Mouse (Mus musculus) heart, embryonic 14.5 days (tissue): Measurements from ENCODE around the gene Mpp6. TPM values are rescaled to one million over a fixed set of nuclear protein-coding genes. Genes with fewer than 3 reads are reported as not detected.

Experiments
- ATAC-seq: fragments of 200-750 bp; cut with Nextera tagmentation; 2 replicates; pipeline ENCODE4 v1.8.0; 2017; ENCODE audit warnings: low read depth, moderate TSS enrichment; ENCODE audit not compliant: insufficient number of reproducible peaks, insufficient read depth, low FRiP score
- H3K27ac ChIP-seq, 2 experiments: fragments of 200-500 bp in 1 of 2; fragments of 300-500 bp in 1 of 2; sonication (generic) in 1 of 2; replicated peaks in 1 of 2; 2 replicates each; pipeline ENCODE4 v1.5.1; 2012 to 2014; ENCODE audit warnings: low read depth in 2 of 2, low read length in 2 of 2, control low read depth in 1 of 2, mild to moderate bottlenecking in 1 of 2, mixed read lengths in 1 of 2; ENCODE audit not compliant: control insufficient read depth in 1 of 2, insufficient read depth in 1 of 2
- H3K27me3 ChIP-seq: fragments of 300-500 bp; sonication (generic); 2 replicates; pipeline ENCODE4 v1.6.1; 2014; ENCODE audit warnings: mild to moderate bottlenecking, low read length, control low read depth; ENCODE audit not compliant: control insufficient read depth, insufficient read depth
- H3K36me3 ChIP-seq: fragments of 300-500 bp; sonication (generic); 2 replicates; pipeline ENCODE4 v1.6.1; 2014; ENCODE audit warnings: mild to moderate bottlenecking, control low read depth, low read length, mixed read lengths; ENCODE audit not compliant: control insufficient read depth, insufficient read depth
- H3K4me1 ChIP-seq, 2 experiments: fragments of 200-500 bp in 1 of 2; fragments of 300-500 bp in 1 of 2; sonication (generic) in 1 of 2; 2 replicates each; pipeline ENCODE4 v1.6.1; 2012 to 2014; ENCODE audit warnings: low read length in 2 of 2, control low read depth in 1 of 2, mixed read lengths in 1 of 2; ENCODE audit not compliant: control insufficient read depth in 2 of 2, insufficient read depth in 2 of 2
- H3K4me2 ChIP-seq: fragments of 300-500 bp; sonication (generic); 2 replicates; pipeline ENCODE4 v1.6.1; 2014; ENCODE audit warnings: mild to moderate bottlenecking, low read length
- H3K4me3 ChIP-seq, 2 experiments: fragments of 200-500 bp in 1 of 2; fragments of 300-500 bp in 1 of 2; sonication (generic) in 1 of 2; 2 replicates each; pipeline ENCODE4 v1.5.1; 2012 to 2014; ENCODE audit warnings: low read length in 2 of 2, mild to moderate bottlenecking in 2 of 2, control low read depth in 1 of 2, low read depth in 1 of 2, moderate library complexity in 1 of 2; ENCODE audit not compliant: control insufficient read depth in 1 of 2, insufficient read depth in 1 of 2
- H3K9ac ChIP-seq: fragments of 300-500 bp; sonication (generic); 2 replicates; pipeline ENCODE4 v1.6.1; 2014; ENCODE audit warnings: mild to moderate bottlenecking, low read length
- H3K9me3 ChIP-seq: fragments of 300-500 bp; sonication (generic); 2 replicates; pipeline ENCODE4 v1.6.1; 2016; ENCODE audit warnings: low read length, control low read depth; ENCODE audit not compliant: control insufficient read depth
- WGBS: fragments of 180-500 bp; shearing (Covaris S2); extraction: QIAGEN DNeasy Blood & Tissue Kit; methylation state at CpG from one replicate; pipeline ENCODE4 v1.1.7; 2014; 5-methylcytosine and 5-hydroxymethylcytosine counted together
- polyA plus RNA-seq: library from polyadenylated mRNA; unstranded; fragments of >200 nt; fragmentation: Nextera tagmentation; extraction: Ambion mirVana; gene quantifications from 2 replicates; pipeline ENCODE4 v1.2.1, GENCODE M21; 2014

Mpp6 gene
- polyA plus RNA-seq, 1 experiment from 2014 or later: 77.8 TPM

GRCm38 (mm10) chr6:50244967-50245366 is 134.9 kb downstream of the Mpp6 start:
- no peak overlapping the region for H3K4me2 ChIP-seq
- H3K4me1 ChIP-seq: no peaks in the 10 kb centered on the region
- no peak overlapping the region for H3K4me3 ChIP-seq
- H3K36me3 ChIP-seq: no peaks in the 10 kb centered on the region
- no peak for ATAC-seq
- 78% methylated on average over 4 of the region's 4 CpGs for WGBS
- H3K27ac ChIP-seq: no peak overlapping the region
- H3K9ac ChIP-seq: no peak overlapping the region
- H3K27me3 ChIP-seq: no peaks in the 10 kb centered on the region
- H3K9me3 ChIP-seq: no peaks in the 10 kb centered on the region

GRCm38 (mm10) chr6:50247356-50247755 is 137.3 kb downstream of the Mpp6 start:
- Histone ChIP-seq H3K4me2 (no peak overlapping the region), H3K9me3 (no peaks in the 10 kb centered on the region), H3K27me3 (no peaks in the 10 kb centered on the region), H3K4me1 (no peaks in the 10 kb centered on the region), H3K27ac (no peak overlapping the region), H3K36me3 (no peaks in the 10 kb centered on the region), H3K4me3 (no peak overlapping the region), H3K9ac (no peak overlapping the region)
- ATAC-seq: no peak
- 53% methylated on average over 2 of the region's 2 CpGs for WGBS

GRCm38 (mm10) chr6:50247791-50248190 is 137.8 kb downstream of the Mpp6 start:
- H3K4me2 ChIP-seq: no peak overlapping the region
- 75% methylated on average over 4 of the region's 4 CpGs for WGBS
- no peaks in the 10 kb centered on the region for H3K4me1 ChIP-seq
- ATAC-seq: no peak
- no peaks in the 10 kb centered on the region for H3K27me3 ChIP-seq
- no peaks in the 10 kb centered on the region for H3K9me3 ChIP-seq
- H3K4me3 ChIP-seq: no peak overlapping the region
- H3K9ac ChIP-seq: no peak overlapping the region
- no peaks in the 10 kb centered on the region for H3K36me3 ChIP-seq
- no peak overlapping the region for H3K27ac ChIP-seq

Other genes starting within 250 kb of the Mpp6 start
- 37.7 and 39.8 TPM in 2 replicates for gene Gsdme, start 153.6 kb downstream of the Mpp6 start, polyA plus RNA-seq